Mouse (Mus musculus) kidney, postnatal 0 days (tissue): Measurements from ENCODE around the gene Gramd1b. TPM values are rescaled to one million over a fixed set of nuclear protein-coding genes. Genes with fewer than 3 reads are reported as not detected.

Experiments used
- ATAC-seq: fragments of 200-750 bp; cut with Nextera tagmentation; replicated peaks from 2 replicates; pipeline ENCODE4 v1.8.0; 2017; ENCODE audit warnings: low read depth, moderate number of reproducible peaks, moderate TSS enrichment, moderate library complexity; ENCODE audit not compliant: low FRiP score
- DNase-seq: peaks from one replicate; pipeline ENCODE4 v3.0.0-alpha.2; 2016; ENCODE audit warnings: low spot score
- H3K27ac ChIP-seq: fragments of 300-500 bp; sonication (generic); 2 replicates; pipeline ENCODE4 v1.5.1; 2014; ENCODE audit warnings: mild to moderate bottlenecking
- H3K27me3 ChIP-seq: fragments of 300-500 bp; sonication (generic); 2 replicates; pipeline ENCODE4 v1.6.1; 2014; ENCODE audit warnings: low read length, mixed read lengths; ENCODE audit not compliant: insufficient read depth
- H3K36me3 ChIP-seq: fragments of 300-500 bp; sonication (generic); 2 replicates; pipeline ENCODE4 v1.6.1; 2014; ENCODE audit warnings: low read length, mixed read lengths; ENCODE audit not compliant: insufficient read depth
- H3K4me1 ChIP-seq: fragments of 300-500 bp; sonication (generic); replicated peaks from 2 replicates; pipeline ENCODE4 v1.6.1; 2014; ENCODE audit warnings: antibody characterized with exemption, low read length, mixed read lengths; ENCODE audit not compliant: insufficient read depth
- H3K4me2 ChIP-seq: fragments of 300-500 bp; sonication (generic); 2 replicates; pipeline ENCODE4 v1.6.1; 2014; ENCODE audit warnings: mild to moderate bottlenecking, low read length, moderate library complexity, mixed read lengths
- H3K4me3 ChIP-seq: fragments of 300-500 bp; sonication (generic); replicated peaks from 2 replicates; pipeline ENCODE4 v1.5.1; 2014; ENCODE audit warnings: low read depth, low read length
- H3K9ac ChIP-seq: fragments of 300-500 bp; sonication (generic); 2 replicates; pipeline ENCODE4 v1.6.1; 2014; ENCODE audit warnings: low read depth, low read length
- H3K9me3 ChIP-seq: fragments of 300-500 bp; sonication (generic); replicated peaks from 2 replicates; pipeline ENCODE4 v1.6.1; 2016; ENCODE audit warnings: low read length, inconsistent platforms, mixed read lengths
- CTCF ChIP-seq: IDR thresholded peaks from 2 replicates; pipeline ENCODE4 v1.5.1; 2016; ENCODE audit warnings: antibody characterized with exemption, low read depth, mild to moderate bottlenecking, moderate library complexity
- WGBS: fragments of 180-500 bp; shearing (Covaris S2); extraction: QIAGEN DNeasy Blood & Tissue Kit; methylation state at CpG from one replicate; pipeline ENCODE4 v1.1.7; 2014; 5-methylcytosine and 5-hydroxymethylcytosine counted together
- polyA plus RNA-seq: library from polyadenylated mRNA; unstranded; fragments of >200 nt; fragmentation: Nextera tagmentation; extraction: Ambion mirVana; gene quantifications from 2 replicates; pipeline ENCODE4 v1.2.1, GENCODE M21; 2015

Gramd1b gene
- polyA plus RNA-seq, 1 experiment from 2014 or later: 9.0 TPM

GRCm38 (mm10) chr9:40414904-40415766 lies 116.0 kb downstream of the Gramd1b start:
- ATAC-seq (peak; percentile 37), DNase-seq (peak; percentile 97)
- Histone ChIP-seq H3K9ac (peak overlapping the region; percentile 74), H3K36me3 (no peaks in the 10 kb centered on the region), H3K27me3 (no peaks in the 10 kb centered on the region), H3K4me1 (0 out of 2 replicates have a peak, but pooled peaks cover 3% of the 10 kb centered on the region), H3K4me2 (peak overlapping the region; percentile 98), H3K27ac (peak overlapping the region; percentile 73), H3K9me3 (no peaks in the 10 kb centered on the region), H3K4me3 (peak overlapping the region; percentile 62)
- WGBS: 33% methylated on average over 18 of the region's 18 CpGs
- TF ChIP-seq CTCF: peak; percentile 93

- DNase-seq (peak; percentile 89), ATAC-seq (peak; percentile 64)
- 4% methylated on average over 15 of the region's 15 CpGs for WGBS
- Histone ChIP-seq H3K9me3 (no peaks in the 10 kb centered on the region), H3K4me1 (0 out of 2 replicates have a peak, but pooled peaks cover 3% of the 10 kb centered on the region), H3K4me3 (peak overlapping the region; percentile 62), H3K27me3 (no peaks in the 10 kb centered on the region), H3K4me2 (peak overlapping the region; percentile 98), H3K9ac (peak overlapping the region; percentile 74), H3K27ac (peak overlapping the region; percentile 73), H3K36me3 (no peaks in the 10 kb centered on the region)
- TF ChIP-seq CTCF: no peak; the same call in 1 of the 2 replicates
Measured at GRCm38 (mm10) chr9:40414498-40414903, 116.7 kb downstream of the Gramd1b start.

- no peak for ATAC-seq
- Histone ChIP-seq H3K4me3 (no peak overlapping the region), H3K9me3 (no peaks in the 10 kb centered on the region), H3K27me3 (no peaks in the 10 kb centered on the region), H3K27ac (no peak overlapping the region), H3K4me1 (0 out of 2 replicates have a peak, but pooled peaks cover 3% of the 10 kb centered on the region), H3K9ac (no peak overlapping the region), H3K4me2 (no peak overlapping the region), H3K36me3 (no peaks in the 10 kb centered on the region)
- TF ChIP-seq CTCF: no peak
- no peak for DNase-seq
- 85% methylated on average over 4 of the region's 4 CpGs for WGBS
Measured at GRCm38 (mm10) chr9:40413601-40414000, 117.6 kb downstream of the Gramd1b start.

- TF ChIP-seq CTCF: no peak
- Histone ChIP-seq H3K9ac (no peak overlapping the region), H3K27ac (no peak overlapping the region), H3K27me3 (no peaks in the 10 kb centered on the region), H3K4me3 (no peak overlapping the region), H3K36me3 (no peaks in the 10 kb centered on the region), H3K4me1 (0 out of 2 replicates have a peak, but pooled peaks cover 3% of the 10 kb centered on the region), H3K4me2 (no peak overlapping the region), H3K9me3 (no peaks in the 10 kb centered on the region)
- WGBS: 90% methylated on average over 14 of the region's 14 CpGs
- DNase-seq (no peak), ATAC-seq (no peak)
Measured at GRCm38 (mm10) chr9:40412931-40413330, 118.3 kb downstream of the Gramd1b start.

GRCm38 (mm10) chr9:40412246-40412645 lies 118.9 kb downstream of the Gramd1b start:
- no peak for TF ChIP-seq CTCF
- H3K9me3 ChIP-seq: no peaks in the 10 kb centered on the region
- no peaks in the 10 kb centered on the region for H3K36me3 ChIP-seq
- no peak overlapping the region for H3K27ac ChIP-seq
- H3K27me3 ChIP-seq: no peaks in the 10 kb centered on the region
- DNase-seq: no peak
- no peak overlapping the region for H3K4me3 ChIP-seq
- no peak overlapping the region for H3K4me2 ChIP-seq
- no peak overlapping the region for H3K9ac ChIP-seq
- no peak for ATAC-seq
- 0 out of 2 replicates have a peak, but pooled peaks cover 3% of the 10 kb centered on the region for H3K4me1 ChIP-seq
- WGBS: 77% methylated on average over 4 of the region's 4 CpGs

GRCm38 (mm10) chr9:40410895-40411294 lies 120.3 kb downstream of the Gramd1b start:
- Histone ChIP-seq H3K27ac (no peak overlapping the region), H3K27me3 (no peaks in the 10 kb centered on the region), H3K4me2 (no peak overlapping the region), H3K4me1 (0 out of 2 replicates have a peak, but pooled peaks cover 6% of the 10 kb centered on the region), H3K36me3 (no peaks in the 10 kb centered on the region), H3K9ac (no peak overlapping the region), H3K9me3 (no peaks in the 10 kb centered on the region), H3K4me3 (no peak overlapping the region)
- ATAC-seq (no peak), DNase-seq (no peak)
- TF ChIP-seq CTCF: no peak
- WGBS: 94% methylated on average over 3 of the region's 3 CpGs
